Mouse (Mus musculus) monocyte, adult 2 months (primary cell): Measurements from ENCODE around the gene Ankrd33b.
A peak's percentile ranks its signal among the peaks of the same experiment; 100 is the strongest.

Experiments used
- DNase-seq, 2 experiments: peaks; one replicate each; pipeline ENCODE4 v3.0.0; 2022; ENCODE audit warnings: low spot score in 2 of 2, low read depth in 1 of 2

Gene Ankrd33b

GRCm38 (mm10) chr15:31342496-31342901 is 25.0 kb downstream of the Ankrd33b start:
- DNase-seq, result no peak

- no peak for DNase-seq
Observed at GRCm38 (mm10) chr15:31342001-31342400, 25.5 kb downstream of the Ankrd33b start.

- no peak for DNase-seq
Observed at GRCm38 (mm10) chr15:31338656-31339291, 28.8 kb downstream of the Ankrd33b start.

DNA sequence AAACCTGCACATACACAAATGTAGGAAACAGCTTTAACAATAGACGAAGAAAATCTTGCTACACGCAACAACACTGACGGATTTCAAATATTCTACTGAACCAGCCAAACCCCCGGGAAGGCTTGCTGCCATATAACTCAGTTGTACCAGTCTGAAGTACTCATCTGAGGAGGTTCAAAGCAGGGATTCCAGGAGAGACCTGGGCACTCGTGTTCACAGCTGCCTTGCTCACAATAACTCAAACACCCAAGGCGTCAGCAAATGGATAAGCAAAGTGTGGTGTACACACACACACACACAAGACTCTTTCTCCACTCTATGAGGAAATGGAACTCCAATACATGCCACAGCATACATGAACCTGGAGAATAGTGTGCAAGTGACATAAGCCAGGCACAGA is 29.5 kb downstream of the Ankrd33b start:
- no peak for DNase-seq

- DNase-seq, result no peak
Observed at GRCm38 (mm10) chr15:31337192-31337741, 30.3 kb downstream of the Ankrd33b start.

DNA sequence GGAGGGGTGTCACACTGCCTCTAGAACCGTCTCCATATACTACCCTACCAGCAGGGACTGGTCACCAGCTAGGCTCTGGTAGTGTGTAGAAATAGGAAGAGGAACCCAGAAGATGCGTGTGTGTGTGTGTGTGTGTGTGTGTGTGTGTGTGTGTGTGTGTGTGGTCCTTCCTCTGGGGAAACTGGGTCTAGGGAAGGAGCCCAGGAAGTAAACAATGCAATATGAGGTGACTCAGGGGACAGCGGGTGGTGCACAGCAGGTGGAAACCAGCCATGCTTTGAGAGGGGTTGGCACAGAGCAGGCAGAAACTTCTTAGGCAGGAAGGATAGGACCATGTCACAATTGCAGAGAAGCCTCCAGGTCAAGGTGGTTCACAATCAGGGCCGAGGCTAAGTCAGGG is 30.8 kb downstream of the Ankrd33b start:
- peak in 1 of 2 experiments; percentile 53 for DNase-seq

DNA sequence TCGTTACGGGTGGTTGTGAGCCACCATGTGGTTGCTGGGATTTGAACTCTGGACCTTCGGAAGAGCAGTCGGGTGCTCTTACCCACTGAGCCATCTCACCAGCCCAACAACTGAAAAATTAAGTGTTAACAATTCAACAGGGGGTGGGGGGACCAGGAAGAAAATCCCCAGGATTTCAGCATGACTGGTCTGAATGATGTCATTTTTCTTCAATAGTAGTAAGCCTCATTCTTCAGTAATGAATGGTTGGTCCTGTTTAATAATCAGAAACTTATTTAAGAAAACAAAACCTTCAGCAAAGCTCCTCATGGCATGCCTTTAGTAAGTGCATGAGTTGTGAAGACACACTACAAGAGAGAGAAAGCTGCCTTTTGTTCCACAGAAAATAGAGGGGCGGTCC is 32.7 kb downstream of the Ankrd33b start:
- DNase-seq, result no peak

DNA sequence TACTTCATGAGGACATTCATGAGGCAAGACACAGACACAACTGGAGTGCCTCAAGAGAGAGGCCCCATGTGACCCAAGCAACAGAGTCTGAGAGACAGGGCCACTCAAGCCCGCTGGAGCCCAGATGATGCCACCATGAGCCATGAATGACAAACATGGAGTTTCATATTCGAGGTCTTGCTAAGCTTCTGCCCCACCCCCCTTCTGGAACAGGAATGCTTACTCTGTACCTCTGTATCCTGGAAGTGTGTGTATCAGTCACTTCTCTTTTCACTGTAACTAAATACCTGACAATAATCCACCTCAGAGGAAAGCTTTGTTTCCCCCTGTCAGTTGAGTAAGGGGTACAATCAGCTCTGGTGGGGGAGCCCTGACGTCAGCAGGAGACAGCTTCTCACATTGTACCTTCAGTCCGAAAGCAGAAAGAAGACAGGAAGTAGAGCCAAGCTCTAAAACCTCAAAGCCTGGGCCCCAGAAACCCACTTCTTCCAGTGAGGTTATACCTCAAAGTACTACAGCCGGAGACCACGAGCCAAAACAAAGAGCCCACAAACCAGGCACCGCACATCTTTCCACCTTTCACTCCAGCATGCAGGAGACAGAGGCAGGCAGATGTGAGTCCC is 34.9 kb downstream of the Ankrd33b start:
- no peak for DNase-seq

DNA sequence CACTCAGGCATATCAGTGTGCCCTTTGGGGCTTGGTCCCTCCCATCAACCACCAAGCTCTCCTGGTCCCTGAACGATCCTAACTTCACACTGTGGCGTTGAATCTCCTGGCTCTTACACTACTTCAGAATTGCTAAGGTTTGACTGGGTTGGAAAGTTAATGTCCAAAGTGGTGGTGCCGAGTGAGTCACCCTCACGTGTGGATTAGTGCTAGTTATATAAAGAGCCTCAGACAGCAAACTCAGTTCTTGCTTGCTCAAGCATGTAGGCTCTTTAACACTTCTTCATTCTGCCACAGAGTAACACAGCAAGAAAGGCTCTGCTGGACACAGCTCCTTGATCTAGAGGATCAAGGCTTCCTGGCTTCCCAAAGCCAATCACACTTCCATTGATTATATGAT is 35.8 kb downstream of the Ankrd33b start:
- no peak for DNase-seq

DNA sequence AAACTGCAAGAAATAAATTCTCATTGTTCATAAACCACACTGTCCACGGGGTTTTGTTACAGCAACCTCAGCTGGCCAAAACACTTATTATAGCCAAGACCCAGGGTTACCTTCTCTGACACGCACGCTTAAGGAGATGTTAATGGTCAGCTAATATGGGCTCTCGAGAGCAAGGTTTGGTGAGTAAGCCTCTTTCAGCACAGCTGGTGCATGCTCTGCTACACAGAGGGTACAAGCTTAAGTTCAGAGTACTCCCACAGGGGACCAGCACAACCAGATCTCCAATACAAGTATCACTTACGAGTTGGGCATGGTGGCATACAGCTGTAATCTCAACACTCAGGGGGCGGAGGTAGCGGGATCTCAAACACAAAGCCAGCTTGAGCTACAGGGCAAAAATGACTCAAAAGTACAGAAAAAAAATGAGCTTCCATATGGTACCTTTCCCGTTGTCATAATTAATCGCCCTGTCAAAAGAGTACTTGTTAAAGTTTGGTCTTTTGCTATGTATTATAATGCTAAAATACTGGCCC is 39.4 kb downstream of the Ankrd33b start:
- no peak for DNase-seq

DNA sequence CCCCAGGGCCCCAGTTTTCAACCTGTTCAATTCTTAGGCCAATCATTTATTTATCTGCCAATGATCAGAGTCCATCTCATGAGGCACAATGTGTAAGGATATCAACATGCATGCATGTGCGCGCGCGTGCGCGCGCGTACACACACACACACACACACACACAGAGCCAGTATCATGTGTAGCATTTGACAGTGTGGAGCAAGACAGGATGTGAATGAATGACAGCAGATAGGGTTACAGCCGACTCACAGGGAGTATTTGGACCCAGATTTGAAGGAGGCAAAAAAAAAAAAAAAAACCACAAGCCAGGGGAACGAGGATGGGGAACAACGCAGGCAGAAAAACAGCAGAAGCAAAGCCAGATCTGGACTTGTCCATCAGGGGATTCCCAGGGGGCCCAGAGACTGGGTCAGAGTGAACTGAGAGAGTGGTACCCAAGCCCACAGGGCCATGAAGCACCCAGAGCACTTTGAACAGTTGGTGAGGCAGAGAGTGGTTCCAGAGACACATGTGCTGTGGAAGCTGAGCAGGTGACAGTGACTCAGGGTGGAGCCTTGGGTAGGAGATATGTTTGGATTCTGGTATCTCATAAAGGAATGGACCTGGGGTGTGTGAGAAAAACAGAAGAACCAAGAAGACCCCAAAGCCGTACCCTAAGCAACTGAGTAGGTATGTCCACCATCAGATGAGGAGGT is 41.7 kb downstream of the Ankrd33b start:
- DNase-seq, result no peak

DNA sequence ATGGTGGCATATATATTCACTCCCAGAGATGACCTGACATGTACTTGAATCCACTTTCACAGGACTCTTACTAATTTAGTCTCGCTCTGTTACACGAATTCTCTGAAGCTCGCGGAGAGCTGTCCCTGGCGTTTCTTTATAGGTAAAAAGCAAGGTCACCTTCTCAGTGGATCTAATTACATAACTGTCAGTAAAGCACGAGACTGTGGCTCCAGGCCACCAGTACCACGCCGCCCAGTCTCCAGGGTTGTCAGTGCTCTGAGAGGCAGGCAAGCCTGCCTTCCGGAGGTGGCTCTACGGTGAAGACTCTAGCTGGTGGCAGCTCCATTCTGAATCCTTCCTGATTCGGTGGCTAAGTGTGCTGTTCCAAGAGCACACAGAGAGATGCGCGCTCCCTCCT is 43.0 kb downstream of the Ankrd33b start:
- DNase-seq, result no peak

DNA sequence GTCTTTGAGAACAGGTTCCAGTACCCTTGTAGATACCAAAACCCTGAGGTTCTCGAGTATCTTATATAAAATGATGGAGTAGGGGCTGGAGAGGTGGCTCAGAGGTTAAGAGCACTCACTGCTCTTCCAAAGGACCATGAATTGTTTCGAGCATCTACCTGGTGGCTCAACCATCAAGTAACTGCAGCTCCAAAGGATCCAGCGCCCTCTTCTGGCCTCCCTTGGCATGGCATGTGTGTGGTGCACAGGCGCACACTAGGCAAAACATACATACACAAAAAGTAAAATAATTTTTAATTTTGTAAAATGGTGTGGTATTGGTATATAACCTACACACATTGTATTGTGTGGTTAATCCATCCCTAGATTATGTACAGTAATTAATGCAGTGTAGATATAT is 43.8 kb downstream of the Ankrd33b start:
- no peak for DNase-seq

DNA sequence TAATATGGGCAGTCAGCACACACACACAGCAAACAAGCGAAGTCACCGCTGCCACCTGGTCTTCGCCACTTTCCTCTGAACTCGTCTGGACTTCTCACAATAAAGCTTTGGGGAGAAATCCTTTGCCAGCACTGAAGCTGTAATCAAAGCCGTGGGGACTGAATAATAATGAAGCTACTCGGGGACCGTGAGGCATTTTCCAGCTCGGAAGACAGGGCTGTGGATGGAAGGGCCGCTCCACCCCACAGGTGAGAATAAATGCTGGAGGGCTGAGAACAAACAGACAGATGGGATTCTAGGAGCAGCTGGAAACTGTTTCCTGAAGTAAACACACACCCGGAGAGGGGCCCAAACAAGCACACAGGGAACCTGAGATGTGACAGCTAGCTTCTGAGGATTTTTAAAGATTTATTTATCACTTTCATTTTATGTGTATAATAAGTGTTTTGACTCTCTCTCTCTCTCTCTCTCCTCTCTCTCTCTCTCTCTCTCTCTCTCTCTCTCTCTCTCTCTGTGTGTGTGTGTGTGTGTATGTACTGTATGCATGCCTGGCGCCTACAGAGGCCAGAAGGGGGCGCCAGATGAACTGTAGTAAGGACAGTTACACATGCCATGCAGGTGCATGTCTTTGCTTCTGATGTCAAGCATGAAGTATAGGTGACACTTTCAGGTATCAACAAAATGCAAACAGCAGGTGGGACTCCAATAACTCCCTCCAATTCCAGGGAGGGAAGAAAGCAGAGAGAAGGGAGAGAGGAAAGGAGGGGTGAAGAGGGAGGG is 46.7 kb downstream of the Ankrd33b start:
- no peak for DNase-seq

GRCm38 (mm10) chr15:31319046-31319445 is 48.5 kb downstream of the Ankrd33b start:
- DNase-seq, result no peak

DNA sequence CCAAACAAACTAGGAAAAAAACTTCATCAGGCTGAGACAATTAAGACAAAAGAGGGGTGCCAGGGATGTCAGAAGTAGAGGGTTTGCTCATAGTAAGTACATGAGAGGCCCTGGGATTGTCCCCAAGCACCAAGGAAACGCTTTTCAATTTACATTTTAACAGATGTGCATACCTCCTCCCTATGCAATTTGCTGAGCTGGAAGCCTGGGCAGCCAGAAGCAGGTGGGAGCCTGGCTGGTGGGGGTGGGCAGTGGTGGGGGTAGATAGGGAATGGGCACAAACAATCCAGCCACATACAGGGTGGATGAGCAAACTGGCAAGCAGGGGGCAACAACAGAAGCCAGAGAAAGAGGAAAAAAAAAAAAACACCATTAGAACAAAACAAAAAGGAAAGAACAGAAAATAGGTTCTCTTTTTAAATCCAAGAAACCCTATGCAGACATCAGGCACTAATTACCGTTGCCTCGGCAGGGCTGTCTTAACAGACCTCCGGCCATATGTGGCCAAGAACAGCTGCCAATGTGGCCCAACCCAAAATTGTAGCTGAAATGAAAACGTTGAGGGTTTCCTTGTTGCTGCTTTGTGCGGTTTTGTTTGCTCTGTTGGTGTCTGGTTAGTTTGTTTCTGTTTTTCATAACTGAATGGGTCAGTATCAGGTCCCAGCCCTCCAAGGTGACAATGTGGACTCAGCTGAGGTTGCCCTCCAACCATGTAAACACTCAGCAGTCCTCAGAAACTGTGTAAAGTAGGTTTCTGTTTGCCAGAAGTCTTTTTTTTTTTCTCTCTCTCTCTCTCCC is 49.2 kb downstream of the Ankrd33b start:
- DNase-seq, result no peak

- DNase-seq, result no peak
Observed at GRCm38 (mm10) chr15:31317056-31317805, 50.3 kb downstream of the Ankrd33b start.

DNA sequence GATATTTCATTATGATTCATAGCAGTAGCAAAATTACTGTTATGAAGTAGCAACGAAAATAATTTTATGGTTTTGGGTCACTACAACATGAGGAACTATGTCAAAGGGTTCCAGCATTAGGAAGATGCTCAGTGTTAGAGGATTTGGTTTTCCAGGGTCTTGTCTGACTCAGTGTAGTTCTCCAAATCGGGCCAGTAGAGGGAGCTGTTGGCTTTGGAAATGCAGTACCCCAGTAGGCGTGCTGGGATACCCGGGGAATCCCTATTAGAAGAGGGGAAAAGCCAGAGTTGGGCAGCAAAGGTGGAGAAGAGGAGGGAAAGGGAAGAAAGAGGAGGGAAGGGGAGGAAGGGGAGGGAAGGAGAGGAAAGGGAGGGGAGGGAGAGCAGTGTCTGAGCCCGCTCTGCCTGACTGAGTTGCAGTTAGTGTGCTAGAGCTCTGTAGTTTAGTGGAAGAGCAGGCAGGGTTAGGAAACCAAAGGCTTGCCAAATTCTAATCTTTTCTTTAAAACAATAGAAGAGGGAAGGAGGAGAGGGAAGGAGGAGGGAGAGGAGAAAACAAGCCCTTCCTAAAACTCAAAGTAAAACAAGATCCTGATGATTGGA is 51.8 kb downstream of the Ankrd33b start:
- peak in 1 of 2 experiments; percentile 46 for DNase-seq

DNA sequence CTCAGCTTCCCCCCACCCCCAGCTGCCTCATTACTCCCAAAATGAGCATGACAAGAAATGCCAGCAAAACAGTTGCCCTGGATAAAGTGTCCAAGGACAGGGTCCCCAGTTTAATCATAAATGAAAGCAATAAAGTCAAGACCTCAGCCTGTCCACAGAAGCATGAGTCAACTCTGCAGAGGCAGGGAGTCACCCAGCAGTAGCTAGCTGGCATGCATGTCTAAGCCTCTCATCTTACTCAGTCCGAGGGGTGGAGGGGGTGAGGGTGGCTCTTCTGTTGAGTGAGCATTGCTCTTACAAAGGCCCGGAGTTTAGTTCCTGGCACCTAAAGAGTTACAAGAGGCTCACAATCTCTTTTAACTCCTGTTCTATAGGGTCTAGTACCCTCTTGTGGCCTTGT is 55.5 kb downstream of the Ankrd33b start:
- no peak for DNase-seq
